ENCODE assay signal across 8 mouse cellular contexts in the genomic region with DNA sequence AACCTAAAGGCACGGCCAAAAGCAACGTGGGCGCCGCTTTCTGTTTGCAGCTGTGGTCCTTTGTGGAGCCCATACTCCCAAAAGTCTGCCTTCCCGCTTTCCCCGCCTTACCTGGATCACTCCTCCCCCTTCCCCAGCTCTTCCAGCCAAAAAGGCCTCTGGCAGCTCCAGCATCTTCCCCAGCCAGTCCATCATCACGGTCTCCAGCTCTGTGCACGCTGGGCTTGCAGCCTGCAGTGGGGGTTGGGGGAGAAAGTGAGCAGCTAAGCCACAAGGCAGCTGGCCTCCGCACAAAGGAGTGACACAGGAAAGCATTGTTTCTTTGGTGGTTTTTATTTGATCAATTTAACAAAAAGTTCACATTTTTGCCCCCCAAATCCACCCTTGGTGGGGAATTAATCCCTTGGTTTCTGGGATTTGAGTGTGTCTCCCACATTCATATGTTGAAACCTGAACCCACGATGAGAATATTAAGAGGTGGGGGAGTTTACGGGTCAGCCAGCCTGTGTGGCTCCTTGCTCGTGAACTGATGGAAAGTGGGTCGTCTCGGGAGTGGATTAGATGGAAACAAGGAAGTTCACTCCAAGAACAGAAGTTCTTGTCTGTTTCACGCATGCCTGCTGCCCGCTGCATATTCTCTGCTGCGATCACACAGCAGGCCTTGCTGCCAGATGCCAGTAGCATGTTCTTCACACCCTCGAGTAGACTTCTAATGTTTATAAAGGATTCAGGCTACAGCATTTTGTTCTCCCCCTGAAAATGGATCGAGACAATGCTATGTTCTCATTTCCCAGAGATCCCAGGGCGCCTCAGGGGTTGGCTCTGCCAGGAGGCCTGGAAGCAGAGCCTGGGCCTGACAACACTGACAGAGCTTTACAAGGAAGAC. TPM values are rescaled to one million over a fixed set of nuclear protein-coding genes. Genes with fewer than 3 reads are reported as not detected.
DNase-seq lines count a peak whose midpoint lies in the region; ATAC-seq and TF ChIP-seq lines count a peak whose summit lies in the region.

No protein-coding gene starts in this region.

- H3K4me3 ChIP-seq in liver, postnatal 0 days (ENCODE audit: low read depth, low read length): no peak overlapping the region
- H3K4me3 ChIP-seq in forebrain, embryonic 10.5 days: no peak overlapping the region
- no peak overlapping the region for H3K4me3 ChIP-seq in heart, embryonic 13.5 days
- no peak overlapping the region for H3K4me3 ChIP-seq in limb, embryonic 15.5 days

- no peaks in the 10 kb centered on the region for H3K9me3 ChIP-seq in liver, postnatal 0 days (ENCODE audit: low read length)
- H3K9me3 ChIP-seq in forebrain, embryonic 10.5 days: no peaks in the 10 kb centered on the region
- H3K9me3 ChIP-seq in heart, embryonic 13.5 days: no peaks in the 10 kb centered on the region
- H3K9me3 ChIP-seq in limb, embryonic 15.5 days: no peaks in the 10 kb centered on the region

- no peak overlapping the region for H3K27ac ChIP-seq in liver, postnatal 0 days (ENCODE audit: low read depth)
- peak overlapping the region; percentile 83 for H3K27ac ChIP-seq in forebrain, embryonic 10.5 days
- H3K27ac ChIP-seq in heart, embryonic 13.5 days (replicated peaks): peak overlapping the region; percentile 97
- H3K27ac ChIP-seq in limb, embryonic 15.5 days: peak overlapping the region; percentile 93

- H3K4me1 ChIP-seq in liver, postnatal 0 days (ENCODE audit: insufficient read depth): peaks cover 4% of the 10 kb centered on the region; the same call in 1 of the 2 replicates
- H3K4me1 ChIP-seq in forebrain, embryonic 10.5 days: peaks cover 61% of the 10 kb centered on the region
- peaks cover 83% of the 10 kb centered on the region for H3K4me1 ChIP-seq in heart, embryonic 13.5 days
- H3K4me1 ChIP-seq in limb, embryonic 15.5 days: peaks cover 52% of the 10 kb centered on the region

- TF ChIP-seq CTCF in liver, postnatal 0 days (IDR thresholded peaks at IDR 0.05; ENCODE audit: low read depth): no peak

- WGBS in liver, postnatal 0 days (ENCODE audit: insufficient replicate concordance): 68% methylated on average over 20 of the region's 20 CpGs
- 50% methylated on average over 20 of the region's 20 CpGs for WGBS in forebrain, embryonic 10.5 days
- 61% methylated on average over 20 of the region's 20 CpGs for WGBS in heart, embryonic 13.5 days
- WGBS in limb, embryonic 15.5 days: 28% methylated on average over 20 of the region's 20 CpGs

- no peaks in the 10 kb centered on the region; the same call in none of the 2 replicates for H3K36me3 ChIP-seq in liver, postnatal 0 days (replicated peaks; ENCODE audit: insufficient read depth, low read length)
- no peaks in the 10 kb centered on the region for H3K36me3 ChIP-seq in forebrain, embryonic 10.5 days (replicated peaks)
- H3K36me3 ChIP-seq in heart, embryonic 13.5 days: no peaks in the 10 kb centered on the region
- no peaks in the 10 kb centered on the region for H3K36me3 ChIP-seq in limb, embryonic 15.5 days

- TF ChIP-seq EP300 in liver, postnatal 0 days (IDR thresholded peaks at IDR 0.05; ENCODE audit: low read depth): no peak

- DNase-seq in liver: peak; percentile 45
- DNase-seq in liver, postnatal 0 days: no peak
- peak; percentile 45 for DNase-seq in forebrain, embryonic 10.5 days (ENCODE audit: extremely low spot score, low spot score)
- DNase-seq in thymus, postnatal 4 days: peak; percentile 53
- no peak for DNase-seq in adrenal gland, postnatal 36 days
- DNase-seq in c-Kit-positive CD71-positive TER-119-positive erythroid progenitor cells, embryonic 14.5 days (ENCODE audit: low spot score): no peak

- ATAC-seq in liver, postnatal 0 days: no peak
- ATAC-seq in heart, embryonic 13.5 days (ENCODE audit: extremely low read depth, insufficient number of reproducible peaks, low FRiP score, low TSS enrichment): no peak
- peak; percentile 84 for ATAC-seq in limb, embryonic 15.5 days (ENCODE audit: insufficient number of reproducible peaks, low FRiP score, low TSS enrichment, low read depth)

- no peak overlapping the region for H3K9ac ChIP-seq in liver, postnatal 0 days (replicated peaks)
- peak overlapping the region; percentile 55 for H3K9ac ChIP-seq in heart, embryonic 13.5 days
- H3K9ac ChIP-seq in limb, embryonic 15.5 days: 0 out of 2 replicates have a peak overlapping the region, but pooled peaks have one; percentile 7

- H3K4me2 ChIP-seq in liver, postnatal 0 days (ENCODE audit: low read depth, low read length): no peak overlapping the region
- H3K4me2 ChIP-seq in heart, embryonic 13.5 days: no peak overlapping the region
- no peak overlapping the region for H3K4me2 ChIP-seq in limb, embryonic 15.5 days

- no peaks in the 10 kb centered on the region for H3K27me3 ChIP-seq in liver, postnatal 0 days (ENCODE audit: insufficient read depth, low read length)
- peaks cover 64% of the 10 kb centered on the region for H3K27me3 ChIP-seq in forebrain, embryonic 10.5 days (ENCODE audit: poor library complexity, severe bottlenecking)
- H3K27me3 ChIP-seq in heart, embryonic 13.5 days (replicated peaks): no peaks in the 10 kb centered on the region
- H3K27me3 ChIP-seq in limb, embryonic 15.5 days: no peaks in the 10 kb centered on the region

RNA-seq across cellular contexts. Expression of gene Ddc, which starts 24.7 kb away (rescaled TPM):
- 17.5 and 19.5 TPM in 2 replicates for polyA plus RNA-seq in liver, postnatal 0 days (2015; fragmentation: Nextera tagmentation; extraction: Ambion mirVana)
- polyA plus RNA-seq in forebrain, embryonic 10.5 days (2016; fragmentation: Nextera tagmentation; extraction: Ambion mirVana): 5.1 and 6.0 TPM in 2 replicates
- polyA plus RNA-seq in heart, embryonic 13.5 days (2015; fragmentation: Nextera tagmentation; extraction: Ambion mirVana): 64.6 and 78.2 TPM in 2 replicates
- 17.6 and 35.9 TPM in 2 replicates for polyA plus RNA-seq in limb, embryonic 15.5 days (2015; fragmentation: Nextera tagmentation; extraction: Ambion mirVana)
- total RNA-seq in adrenal gland, postnatal 36 days (2021): 10 to 100 TPM; 46.6 to 59.1 TPM

Comparison
In these comparisons a context has a peak if more than half of its experiments do, and no peak if none do; other contexts are left out.
1. DNase-seq: peak in liver (single experiment), forebrain, embryonic 10.5 days (single experiment) and thymus, postnatal 4 days (single experiment); none in liver, postnatal 0 days (single experiment), adrenal gland, postnatal 36 days (0 of 2) and c-Kit-positive CD71-positive TER-119-positive erythroid progenitor cells, embryonic 14.5 days (single experiment).